Mouse (Mus musculus) frontal cortex, postnatal 10 days (tissue): ENCODE measurements at regions not wholly inside any gene's neighbourhood (a gene's known extent, or its start where the extent isn't known, plus 50 kb on each side); places are given as distances from the start of the nearest gene placed in this dataset.

ENCODE experiments used
- DNase-seq, 2 experiments: peaks; one replicate each; pipeline ENCODE4 v3.0.0; 2022; ENCODE audit warnings: low spot score in 2 of 2, mixed read lengths in 1 of 2

- DNase-seq: no peak
Observed at GRCm38 (mm10) chr6:94340546-94340945, 56.8 kb upstream of the Magi1 start.

GRCm38 (mm10) chr6:94336168-94336567 is 52.5 kb upstream of the Magi1 start:
- DNase-seq: no peak
